Mouse (Mus musculus): ENCODE results near the gene Pcgf2. TPM values are rescaled to one million over a fixed set of nuclear protein-coding genes. Genes with fewer than 3 reads are reported as not detected.

Pcgf2 gene
- polyA plus RNA-seq, 1 experiment from 2014 or later: 25.8 TPM

- no peaks in the 10 kb centered on the region for H3K4me1 ChIP-seq (ENCODE audit: control insufficient read depth, insufficient read depth, low read length)
- H3K9ac ChIP-seq (replicated peaks; ENCODE audit: low read depth, low read length): no peak overlapping the region
- no peak for ATAC-seq (ENCODE audit: low read depth)
- no peaks in the 10 kb centered on the region for H3K36me3 ChIP-seq (ENCODE audit: control insufficient read depth, insufficient read depth, low read length)
- H3K4me2 ChIP-seq (ENCODE audit: low read depth, low read length): no peak overlapping the region
- no peak overlapping the region for H3K4me3 ChIP-seq (ENCODE audit: low read depth, low read length)
- no peaks in the 10 kb centered on the region for H3K27me3 ChIP-seq (ENCODE audit: control insufficient read depth, insufficient read depth, low read length)
- WGBS: 84% methylated on average over 8 of the region's 8 CpGs
- H3K9me3 ChIP-seq (ENCODE audit: control insufficient read depth, low read length): no peaks in the 10 kb centered on the region
- H3K27ac ChIP-seq (ENCODE audit: low read depth, low read length): no peak overlapping the region
These were observed 56.8 kb downstream of the Pcgf2 start for GRCm38 (mm10) chr11:97643380-97644055.

GRCm38 (mm10) chr11:97642746-97643145 is 57.6 kb downstream of the Pcgf2 start:
- Histone ChIP-seq H3K4me2 (ENCODE audit: low read depth, low read length) (no peak overlapping the region), H3K4me3 (ENCODE audit: low read depth, low read length) (no peak overlapping the region), H3K27ac (ENCODE audit: low read depth, low read length) (no peak overlapping the region), H3K9ac (replicated peaks; ENCODE audit: low read depth, low read length) (no peak overlapping the region), H3K36me3 (ENCODE audit: control insufficient read depth, insufficient read depth, low read length) (no peaks in the 10 kb centered on the region), H3K9me3 (ENCODE audit: control insufficient read depth, low read length) (no peaks in the 10 kb centered on the region), H3K4me1 (ENCODE audit: control insufficient read depth, insufficient read depth, low read length) (no peaks in the 10 kb centered on the region), H3K27me3 (ENCODE audit: control insufficient read depth, insufficient read depth, low read length) (no peaks in the 10 kb centered on the region)
- no peak for ATAC-seq (ENCODE audit: low read depth)
- 53% methylated on average over 2 of the region's 2 CpGs for WGBS

GRCm38 (mm10) chr11:97641668-97642067 is 58.6 kb downstream of the Pcgf2 start:
- H3K36me3 ChIP-seq (ENCODE audit: control insufficient read depth, insufficient read depth, low read length): no peaks in the 10 kb centered on the region
- no peak overlapping the region for H3K9ac ChIP-seq (replicated peaks; ENCODE audit: low read depth, low read length)
- no peak overlapping the region for H3K27ac ChIP-seq (ENCODE audit: low read depth, low read length)
- no peak overlapping the region for H3K4me2 ChIP-seq (ENCODE audit: low read depth, low read length)
- no peak for ATAC-seq (ENCODE audit: low read depth)
- no peak overlapping the region for H3K4me3 ChIP-seq (ENCODE audit: low read depth, low read length)
- WGBS: 63% methylated on average over 8 of the region's 8 CpGs
- no peaks in the 10 kb centered on the region for H3K27me3 ChIP-seq (ENCODE audit: control insufficient read depth, insufficient read depth, low read length)
- no peaks in the 10 kb centered on the region for H3K9me3 ChIP-seq (ENCODE audit: control insufficient read depth, low read length)
- H3K4me1 ChIP-seq (ENCODE audit: control insufficient read depth, insufficient read depth, low read length): no peaks in the 10 kb centered on the region

Small RNA genes within 50 kb of the gene (microRNA-seq; reads per million reads assigned to microRNA genes)
- gene Gm24158 (not detected), gene Mir6927 (not detected), gene Mir8102 (not detected)

Other genes starting within 250 kb of the Pcgf2 start
- gene 4933428G20Rik, start 200.2 kb downstream of the Pcgf2 start, polyA plus RNA-seq (2014; fragmentation: Nextera tagmentation; extraction: Ambion mirVana): 0.26 and 0.33 TPM in 2 replicates
- 7.6 and 8.1 TPM in 2 replicates for gene Srcin1, start 124.3 kb downstream of the Pcgf2 start, polyA plus RNA-seq (2014; fragmentation: Nextera tagmentation; extraction: Ambion mirVana)
- 1.5 and 2.4 TPM in 2 replicates for gene Epop, start 70.8 kb downstream of the Pcgf2 start, polyA plus RNA-seq (2014; fragmentation: Nextera tagmentation; extraction: Ambion mirVana)
- 4.7 and 5.1 TPM in 2 replicates for gene Mllt6, start 37.1 kb downstream of the Pcgf2 start, polyA plus RNA-seq (2014; fragmentation: Nextera tagmentation; extraction: Ambion mirVana)
- gene Cisd3, start 14.7 kb downstream of the Pcgf2 start, polyA plus RNA-seq (2014; fragmentation: Nextera tagmentation; extraction: Ambion mirVana): 28.3 and 38.1 TPM in 2 replicates
- gene Psmb3, start 2.9 kb upstream of the Pcgf2 start, polyA plus RNA-seq (2014; fragmentation: Nextera tagmentation; extraction: Ambion mirVana): 441 and 465 TPM in 2 replicates
- 4.1 and 6.2 TPM in 2 replicates for gene Pip4k2b, start 44.2 kb upstream of the Pcgf2 start, polyA plus RNA-seq (2014; fragmentation: Nextera tagmentation; extraction: Ambion mirVana)
- 13.8 and 13.9 TPM in 2 replicates for gene Cwc25, start 66.1 kb upstream of the Pcgf2 start, polyA plus RNA-seq (2014; fragmentation: Nextera tagmentation; extraction: Ambion mirVana)
- gene 1700001P01Rik, start 75.4 kb upstream of the Pcgf2 start, polyA plus RNA-seq (2014; fragmentation: Nextera tagmentation; extraction: Ambion mirVana): 0.36 TPM in 1 of 2 replicates, not detected in the other
- 347 and 366 TPM in 2 replicates for gene Rpl23, start 81.9 kb upstream of the Pcgf2 start, polyA plus RNA-seq (2014; fragmentation: Nextera tagmentation; extraction: Ambion mirVana)
- 82.9 and 99.8 TPM in 2 replicates for gene Lasp1, start 98.5 kb upstream of the Pcgf2 start, polyA plus RNA-seq (2014; fragmentation: Nextera tagmentation; extraction: Ambion mirVana)
- 39.8 and 53.5 TPM in 2 replicates for gene B230217C12Rik, start 140.3 kb upstream of the Pcgf2 start, polyA plus RNA-seq (2014; fragmentation: Nextera tagmentation; extraction: Ambion mirVana)
- gene Fbxo47, start 183.7 kb upstream of the Pcgf2 start, polyA plus RNA-seq (2014; fragmentation: Nextera tagmentation; extraction: Ambion mirVana): 0.63 and 1.5 TPM in 2 replicates

Data from neural tube, embryonic 14.5 days (tissue).